Mouse (Mus musculus): Measurements from ENCODE around the gene Tbx15. TPM values are rescaled to one million over a fixed set of nuclear protein-coding genes. Genes with fewer than 3 reads are reported as not detected.

Tbx15 gene
- total RNA-seq, 4 experiments from 2014 or later = 0.72 to 1.9 (median 1.1) TPM

DNA sequence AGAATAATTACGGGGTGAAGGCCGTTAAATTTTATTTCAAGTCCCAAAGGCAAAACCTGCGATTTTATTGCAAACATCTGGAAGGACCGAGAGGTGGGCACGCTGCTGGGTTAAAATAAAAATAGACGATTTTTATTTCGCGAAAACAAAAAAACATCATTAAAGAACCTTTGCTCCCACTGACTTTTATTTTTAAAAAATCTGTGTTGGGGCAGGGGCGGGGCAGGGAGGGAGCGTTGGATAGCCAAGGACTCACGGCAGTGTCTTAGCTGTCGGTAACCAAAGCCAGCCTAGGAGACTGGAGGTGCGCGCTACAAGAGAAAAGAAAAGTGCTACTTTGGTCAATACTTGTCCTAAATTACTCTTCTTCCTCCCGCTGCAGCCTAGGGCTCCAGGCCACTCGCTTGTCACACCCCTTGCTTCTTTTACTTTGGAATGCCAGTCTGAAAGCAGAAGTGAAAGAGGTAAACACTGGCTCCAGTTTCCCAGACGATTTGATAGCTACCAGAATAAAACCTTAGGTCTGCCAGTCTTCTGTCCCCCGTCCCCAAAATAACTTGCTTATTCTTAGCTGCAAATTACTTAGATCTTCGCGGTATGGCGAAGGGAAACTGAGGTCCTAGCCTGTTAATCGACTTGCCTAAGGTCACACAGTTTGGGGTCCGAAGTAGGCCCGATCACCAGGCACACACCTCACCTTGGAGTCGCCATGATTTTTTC is 8.8 kb downstream of the Tbx15 start:
- DNase-seq (ENCODE audit: low spot score in 2 of 2) = no peak

DNA sequence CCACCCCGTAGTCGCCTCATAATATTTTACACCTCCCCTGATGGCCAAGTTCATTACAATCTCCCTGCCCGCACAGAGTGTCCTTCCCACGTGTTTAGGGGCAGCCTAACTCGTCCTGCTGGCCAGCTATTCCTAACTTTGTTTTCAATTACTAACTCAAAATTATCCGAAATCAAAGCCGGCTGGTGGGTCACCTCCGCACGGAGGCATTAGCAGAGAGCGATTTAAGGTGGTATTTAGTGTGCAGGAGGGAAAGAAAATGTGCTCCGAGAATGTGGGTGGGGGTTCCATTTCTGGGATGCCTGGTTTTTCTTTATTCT is 9.3 kb downstream of the Tbx15 start:
- DNase-seq (ENCODE audit: low spot score in 2 of 2) = no peak

DNA sequence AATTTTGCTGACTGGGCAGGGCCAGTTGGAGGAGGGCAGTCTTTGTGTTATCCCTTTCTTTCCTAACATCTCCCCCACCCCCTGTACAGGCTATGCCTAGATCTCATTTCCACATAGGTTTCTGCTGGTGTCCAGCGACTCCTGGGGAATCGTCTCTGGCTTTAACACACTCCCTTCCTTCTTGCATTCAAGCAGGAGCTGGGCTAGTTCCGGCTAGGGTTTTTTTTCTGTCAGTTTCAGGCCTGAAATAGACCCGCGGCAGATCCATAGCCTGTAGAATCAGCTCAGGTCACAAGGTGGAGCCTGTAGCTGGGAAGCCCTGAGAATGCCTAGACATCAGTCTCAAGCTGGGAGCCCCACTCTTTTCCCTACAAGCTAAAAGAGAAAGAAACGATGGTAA is 9.7 kb downstream of the Tbx15 start:
- DNase-seq (ENCODE audit: low spot score in 2 of 2) = no peak

DNA sequence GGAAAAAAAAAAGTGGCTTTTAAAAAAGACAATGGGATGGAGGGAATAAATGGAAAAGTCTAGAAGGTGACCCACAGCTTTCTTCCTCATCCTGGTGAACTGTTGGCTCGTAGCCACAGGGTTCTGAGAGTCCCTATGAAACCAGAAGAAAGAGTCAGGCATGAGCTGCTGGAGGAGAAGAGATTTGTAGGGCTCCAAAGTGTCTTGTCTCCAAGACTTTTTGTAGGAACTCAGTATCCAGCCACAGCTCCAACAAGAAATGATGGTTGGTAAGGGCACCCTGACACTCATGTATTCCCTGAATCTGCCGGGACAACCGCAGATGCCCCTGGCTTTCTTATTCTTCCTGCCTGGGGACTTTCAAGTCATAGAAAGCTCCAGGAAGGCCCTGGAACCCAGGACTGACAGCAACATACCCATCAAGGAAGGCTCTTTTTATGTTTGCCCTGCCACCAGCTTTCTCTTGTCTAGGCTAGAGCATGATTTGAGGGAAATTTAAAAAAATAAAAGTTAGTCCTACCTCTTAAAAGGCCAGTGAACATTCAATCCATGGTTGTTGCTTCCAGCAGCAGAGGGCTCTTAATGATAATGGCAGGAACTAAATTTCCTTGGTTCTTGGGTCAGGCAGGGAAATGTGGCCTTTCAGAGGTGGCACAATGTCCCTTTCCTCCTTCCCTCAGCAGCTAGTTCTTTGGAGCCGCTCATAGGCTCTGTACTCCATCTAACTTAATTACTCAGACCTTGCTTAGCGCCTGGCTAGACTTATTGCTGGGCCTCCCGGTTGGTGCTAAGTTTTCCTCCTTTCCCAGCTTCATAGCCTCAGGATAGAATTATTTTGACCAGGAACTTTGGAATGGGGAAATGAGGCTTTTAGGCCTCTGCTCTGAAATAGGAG is 11.3 kb downstream of the Tbx15 start:
- no peak for DNase-seq (ENCODE audit: low spot score in 2 of 2)

DNA sequence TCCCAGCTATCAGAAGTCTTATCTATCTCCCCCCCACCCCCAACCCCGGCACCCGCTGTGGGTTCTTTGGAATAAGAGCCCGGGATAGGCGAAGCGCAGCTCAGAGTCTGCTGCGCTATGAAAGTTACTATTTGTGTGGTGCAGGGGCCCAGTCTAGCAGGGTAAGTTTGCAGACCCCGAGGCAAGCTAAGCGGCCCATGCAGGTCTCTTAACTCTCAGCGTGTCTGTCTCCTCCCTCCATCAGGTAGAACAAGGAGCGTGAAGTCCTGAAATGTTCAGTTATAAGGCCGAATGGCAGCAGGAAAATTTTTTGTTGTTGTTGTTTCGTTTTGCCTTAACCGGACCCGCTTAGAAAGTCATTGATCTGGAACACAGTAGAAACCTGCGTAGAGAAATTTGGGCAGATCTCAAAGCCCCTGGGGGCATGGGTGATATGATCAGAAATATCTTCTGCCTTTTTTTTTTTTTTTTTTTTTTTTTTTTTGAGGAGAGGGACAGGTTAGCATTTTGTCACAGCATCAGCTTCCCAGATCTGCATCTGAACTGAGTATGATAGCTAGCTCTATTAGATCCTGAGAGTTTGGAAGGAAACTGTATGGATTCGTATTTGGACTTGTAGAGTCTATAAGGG is 12.4 kb downstream of the Tbx15 start:
- no peak for DNase-seq (ENCODE audit: low spot score in 2 of 2)

DNA sequence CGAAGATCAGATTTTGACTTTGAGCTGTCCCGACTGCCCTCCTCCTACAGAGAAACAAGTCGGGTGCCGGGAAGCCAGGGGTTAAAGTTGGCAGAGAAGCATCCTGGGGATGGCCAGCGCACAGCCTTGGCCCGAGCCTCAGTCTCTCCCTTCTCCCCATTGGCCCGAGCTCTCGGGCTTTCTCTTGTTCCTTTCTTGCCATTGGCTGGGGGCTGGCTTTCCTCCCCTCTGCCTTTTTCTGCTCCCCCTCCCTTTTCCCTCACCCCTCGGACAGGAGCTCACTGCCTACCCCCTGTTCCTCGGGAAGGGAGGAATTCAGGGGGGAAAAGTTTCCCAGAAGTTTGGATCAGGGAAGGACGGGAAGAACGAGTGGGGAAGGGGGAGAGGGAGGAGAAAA is 12.9 kb downstream of the Tbx15 start:
- no peak for DNase-seq (ENCODE audit: low spot score in 2 of 2)

DNA sequence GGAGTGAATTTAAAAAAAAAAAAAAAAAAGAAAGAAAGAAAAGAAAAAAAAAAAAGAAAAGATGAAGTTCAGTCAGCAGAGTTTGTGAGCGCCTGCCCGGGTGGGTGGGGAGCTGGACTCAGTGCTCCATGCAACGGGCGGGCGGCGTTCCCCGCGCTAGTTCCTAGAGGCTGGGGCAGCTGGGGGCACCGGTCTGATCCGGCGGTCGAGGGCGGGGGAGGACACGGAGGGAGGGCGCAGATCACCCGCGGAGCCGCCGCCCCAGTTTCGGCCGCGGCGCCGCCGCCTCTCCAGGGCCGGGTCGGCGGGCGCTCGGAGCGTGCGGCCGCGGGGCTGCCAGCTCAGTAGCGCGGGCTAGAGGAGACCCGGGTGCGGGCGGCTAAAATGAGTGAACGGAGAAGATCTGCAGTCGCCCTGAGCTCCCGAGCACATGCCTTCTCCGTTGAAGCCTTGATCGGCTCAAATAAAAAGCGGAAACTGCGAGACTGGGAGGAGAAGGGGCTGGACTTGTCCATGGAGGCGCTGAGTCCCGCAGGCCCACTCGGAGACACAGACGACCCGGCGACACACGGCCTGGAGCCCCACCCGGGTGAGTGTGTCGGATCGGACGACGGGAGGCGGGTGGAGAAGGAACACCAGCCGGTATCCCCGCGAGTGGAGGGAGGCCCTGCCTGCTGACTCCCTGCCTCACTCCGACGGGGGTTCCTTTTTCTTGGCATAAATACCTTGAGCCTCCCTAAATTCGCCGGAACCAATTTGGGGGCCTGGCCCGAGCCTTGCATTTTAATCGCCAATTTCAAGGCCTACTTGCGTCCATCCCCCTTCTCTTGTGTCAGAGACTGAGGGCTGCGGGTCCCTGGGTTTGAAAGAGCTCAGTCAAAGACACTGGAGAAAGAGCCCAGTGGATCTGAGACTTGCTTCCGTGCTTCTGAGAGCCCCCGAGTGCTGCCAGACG is 13.6 kb downstream of the Tbx15 start:
- DNase-seq (ENCODE audit: low spot score in 2 of 2) = no peak

DNA sequence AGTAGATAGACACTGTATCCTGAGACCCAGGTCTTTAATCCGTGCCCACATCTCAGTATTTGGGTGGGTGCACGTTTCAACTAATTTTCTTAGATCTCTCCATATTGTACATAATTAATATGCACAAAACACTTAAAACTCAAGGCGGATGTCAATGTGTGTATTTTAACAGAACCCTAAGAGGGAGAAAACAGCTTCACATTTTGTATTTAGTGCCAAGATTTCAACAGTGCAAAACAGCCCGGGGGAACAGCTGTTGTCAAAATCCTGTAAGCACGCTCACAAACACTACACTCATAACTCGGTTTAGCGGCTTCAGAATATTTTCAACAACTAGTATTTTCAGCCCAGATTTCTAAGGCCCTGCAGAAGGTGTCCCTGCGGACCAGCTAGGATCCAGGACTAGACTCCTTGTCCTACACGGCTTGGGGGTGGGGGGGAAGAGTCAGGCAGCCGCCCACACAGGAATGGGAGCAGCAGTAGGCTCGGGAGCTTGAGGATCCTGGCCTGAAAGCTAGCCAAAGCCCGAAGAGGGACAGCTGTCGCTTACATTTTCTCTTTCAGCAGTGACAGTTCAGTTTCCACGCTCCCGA is 14.5 kb downstream of the Tbx15 start:
- no peak for DNase-seq (ENCODE audit: low spot score in 2 of 2)

DNA sequence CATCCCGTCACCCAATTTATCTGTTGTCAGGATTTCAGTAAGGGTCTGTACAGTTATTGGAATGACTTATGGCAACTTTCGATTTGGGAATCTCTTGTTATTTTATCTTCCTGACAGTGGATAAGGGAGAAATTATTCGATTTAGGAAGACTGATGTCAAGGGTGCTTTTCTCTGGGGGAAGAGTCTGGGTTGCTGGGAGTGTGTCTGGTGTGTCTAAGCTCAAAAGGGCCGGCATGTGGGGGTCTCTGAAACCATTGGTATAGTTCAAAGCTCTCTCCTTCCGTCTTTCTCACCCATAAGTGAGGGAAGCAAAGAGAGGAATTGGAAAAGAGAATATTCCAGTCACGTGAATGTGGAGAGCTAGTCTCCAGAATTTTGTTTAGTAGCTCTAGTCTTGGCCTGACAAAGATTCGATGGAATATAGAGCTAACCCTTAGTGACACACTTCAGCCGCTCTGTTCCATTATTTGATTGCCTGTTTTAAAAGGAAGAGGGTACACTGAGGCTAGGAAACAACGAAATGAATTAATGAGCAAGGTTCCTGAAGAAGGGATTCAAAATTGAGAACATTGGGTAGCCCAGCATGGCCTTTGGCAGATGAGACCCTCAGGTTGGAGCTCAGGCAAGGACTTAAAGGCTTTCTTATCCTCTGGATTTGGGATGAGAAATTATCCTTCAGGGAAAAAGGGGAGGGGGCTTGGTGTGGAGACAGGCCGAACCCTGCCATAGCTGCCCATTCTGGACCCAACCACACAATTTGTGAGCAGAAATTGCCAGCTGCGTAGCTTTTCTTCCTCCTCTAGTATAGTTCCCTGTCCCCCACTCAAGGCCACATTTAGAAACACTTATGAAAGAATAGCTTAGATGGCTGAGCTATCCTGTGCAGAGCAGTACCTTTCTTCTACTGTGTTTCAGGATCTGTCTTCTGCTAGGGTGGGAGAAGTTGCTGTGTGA is 15.5 kb downstream of the Tbx15 start:
- DNase-seq (ENCODE audit: low spot score in 2 of 2) = no peak

DNA sequence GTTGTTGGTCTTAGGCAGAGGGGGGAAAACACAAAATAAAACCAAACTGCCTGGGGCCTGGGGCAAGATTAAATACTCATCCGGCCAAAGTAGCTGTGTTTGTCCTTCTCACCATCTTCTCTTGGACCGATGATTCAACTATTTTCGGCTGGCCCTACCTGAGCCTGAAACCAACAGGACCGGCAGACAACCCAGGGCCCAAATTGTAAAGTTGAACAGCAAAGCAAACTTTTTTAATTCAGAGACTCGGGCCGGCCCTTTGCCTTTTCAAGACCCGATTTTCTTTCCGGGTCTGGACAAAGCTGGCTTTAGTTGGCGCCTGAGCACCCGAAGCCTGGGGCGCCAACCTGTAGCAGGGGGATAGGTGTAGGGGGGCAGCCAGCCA is 16.2 kb downstream of the Tbx15 start:
- DNase-seq (ENCODE audit: low spot score in 2 of 2) = no peak

DNA sequence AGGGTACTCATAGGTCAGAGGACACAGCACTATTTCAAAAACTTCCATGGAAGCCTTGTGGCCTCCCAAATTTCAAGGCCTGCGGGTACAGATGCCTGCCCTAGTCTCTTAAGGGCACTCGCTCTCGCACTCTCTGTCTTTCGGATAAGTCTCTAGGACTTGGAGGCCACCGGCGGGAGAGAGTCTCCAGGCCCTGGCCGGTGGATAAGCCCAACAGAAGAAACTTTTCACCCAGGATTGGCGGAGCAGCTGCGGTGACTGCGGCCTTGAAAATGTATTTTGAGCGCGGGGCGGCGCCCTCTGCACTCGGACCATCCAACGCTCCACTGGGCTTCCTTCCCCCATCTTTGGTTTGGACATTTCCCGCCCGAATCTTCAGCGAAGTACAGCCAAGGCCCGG is 16.6 kb downstream of the Tbx15 start:
- DNase-seq (ENCODE audit: low spot score in 2 of 2) = no peak

DNA sequence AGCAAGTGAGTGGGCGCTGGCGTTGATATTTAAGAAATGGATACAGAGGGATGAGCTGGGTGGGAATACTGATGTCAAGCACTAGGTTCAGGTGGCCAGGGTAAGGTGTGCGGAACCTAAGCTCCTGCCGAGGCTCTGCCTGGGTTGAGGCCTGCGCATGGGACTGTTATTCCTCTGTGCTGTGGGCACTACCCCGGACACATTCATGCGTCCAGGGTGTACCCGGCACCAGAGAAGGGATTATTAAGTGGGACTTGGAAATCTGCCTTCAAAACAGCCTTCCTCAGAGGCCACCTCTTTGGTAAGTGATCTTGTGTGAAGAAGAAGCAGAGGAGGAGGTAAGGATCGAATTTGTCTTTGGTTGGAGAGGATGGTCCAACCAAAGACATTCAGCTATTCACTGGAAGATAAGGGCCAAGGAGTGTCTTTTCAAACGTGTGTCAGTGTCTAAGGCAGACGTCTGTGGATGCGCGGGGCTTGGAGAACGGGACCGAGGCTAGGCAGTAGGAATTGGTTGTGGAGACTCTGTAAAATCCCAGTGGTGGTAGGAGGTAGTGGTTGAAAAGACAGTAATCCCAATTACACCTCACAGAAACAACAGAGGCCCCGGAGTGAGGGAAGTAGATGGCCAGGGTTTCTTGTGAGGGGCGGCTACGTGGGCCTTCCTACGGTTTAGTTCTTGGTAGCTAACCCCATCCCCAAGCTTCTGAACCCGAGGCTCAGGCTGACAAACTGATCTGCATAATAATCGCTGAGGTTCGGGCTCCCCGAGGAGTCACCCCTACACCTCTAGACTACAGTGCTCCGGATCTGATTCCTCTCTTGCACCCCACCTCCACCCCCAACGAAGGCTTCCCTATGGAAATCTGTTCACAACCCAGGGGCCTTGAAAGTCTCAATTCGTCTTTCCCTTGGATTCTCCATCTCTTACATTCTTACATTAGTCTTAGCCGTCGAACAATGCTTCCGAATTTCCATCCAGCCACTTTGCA is 17.7 kb downstream of the Tbx15 start:
- no peak for DNase-seq (ENCODE audit: low spot score in 2 of 2)

DNA sequence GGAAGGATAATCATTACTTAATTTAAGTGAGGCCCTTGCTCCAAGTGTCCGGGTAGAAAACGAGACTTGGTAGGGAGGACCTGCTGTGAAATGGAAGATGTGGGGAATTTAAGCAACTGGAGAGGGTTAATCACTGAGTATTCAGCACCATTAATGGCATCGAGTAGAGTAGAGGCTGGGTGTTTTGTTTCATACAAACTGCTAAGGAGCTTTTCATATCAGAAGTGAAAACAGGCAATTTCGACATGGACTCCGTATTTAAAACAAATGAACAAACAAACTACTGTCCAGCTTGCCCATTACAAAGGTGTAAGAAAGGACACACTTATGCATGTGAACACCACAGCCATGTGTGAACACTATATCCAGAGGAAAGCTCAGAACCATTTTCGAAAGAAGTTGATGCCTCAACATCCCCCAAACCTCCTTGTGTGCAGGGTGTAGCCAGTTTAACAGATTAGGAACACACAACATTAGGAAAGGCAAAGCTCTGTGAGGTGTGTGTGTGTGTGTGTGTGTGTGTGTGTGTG is 19.6 kb downstream of the Tbx15 start:
- no peak for DNase-seq (ENCODE audit: low spot score in 2 of 2)

DNA sequence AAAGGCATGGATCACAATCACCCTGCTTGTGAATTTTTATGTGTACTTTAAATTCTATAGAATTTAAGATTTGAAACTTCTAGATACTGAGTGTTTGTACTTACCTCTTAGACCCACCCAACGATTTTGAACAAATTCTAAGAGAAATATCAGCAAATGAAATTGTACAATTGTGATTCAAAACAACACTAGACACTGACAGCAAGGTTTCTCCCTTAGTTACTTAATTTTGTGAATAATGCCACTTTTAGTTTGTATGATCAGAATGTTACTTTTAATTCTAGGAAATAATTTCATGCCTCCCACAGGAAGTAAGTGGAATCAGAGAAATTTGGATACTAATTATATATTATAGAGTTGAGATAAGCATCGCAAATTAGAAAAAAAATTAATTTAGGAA is 20.2 kb downstream of the Tbx15 start:
- no peak for DNase-seq (ENCODE audit: low spot score in 2 of 2)

DNA sequence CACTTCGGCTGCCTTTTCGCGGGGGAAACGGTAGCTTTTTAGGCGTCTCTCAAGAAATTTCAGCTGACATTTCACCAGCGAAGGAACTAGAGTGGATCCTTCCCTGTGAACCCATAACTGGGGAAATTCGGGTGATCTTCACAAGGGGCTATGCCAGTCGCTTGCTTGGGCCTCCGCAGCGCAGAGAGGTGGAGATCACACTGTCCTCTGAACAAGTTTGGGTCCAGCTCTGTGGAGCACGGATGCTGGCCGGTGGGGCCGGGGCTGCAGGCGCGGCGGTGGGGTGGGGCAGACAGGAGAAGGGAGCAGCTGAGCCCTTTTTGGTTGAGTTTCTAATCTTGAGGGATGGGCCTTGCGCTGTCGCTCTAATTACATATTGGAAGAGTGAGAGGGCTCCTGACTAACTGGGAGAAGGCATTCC is 21.2 kb downstream of the Tbx15 start:
- DNase-seq (ENCODE audit: low spot score in 2 of 2) = no peak

DNA sequence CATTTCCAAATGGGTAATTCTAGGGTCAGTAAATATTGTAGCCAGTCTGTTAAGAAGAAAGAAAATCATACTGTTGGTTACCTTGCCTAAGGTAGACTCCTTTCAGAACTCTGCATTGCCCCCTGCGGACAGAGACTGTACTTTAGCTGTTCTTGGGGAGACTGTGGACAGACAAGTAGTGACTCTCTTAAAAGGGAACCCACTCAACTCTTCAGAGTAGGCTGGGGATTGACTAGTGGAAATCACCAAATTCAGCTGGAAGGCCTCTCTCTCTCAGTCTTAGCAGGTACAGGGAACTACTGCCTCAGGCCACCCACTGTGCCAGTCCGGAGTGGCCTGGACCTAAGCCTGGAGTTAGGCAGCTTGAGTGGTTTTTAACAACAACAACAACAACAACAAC is 21.8 kb downstream of the Tbx15 start:
- no peak for DNase-seq (ENCODE audit: low spot score in 2 of 2)

DNA sequence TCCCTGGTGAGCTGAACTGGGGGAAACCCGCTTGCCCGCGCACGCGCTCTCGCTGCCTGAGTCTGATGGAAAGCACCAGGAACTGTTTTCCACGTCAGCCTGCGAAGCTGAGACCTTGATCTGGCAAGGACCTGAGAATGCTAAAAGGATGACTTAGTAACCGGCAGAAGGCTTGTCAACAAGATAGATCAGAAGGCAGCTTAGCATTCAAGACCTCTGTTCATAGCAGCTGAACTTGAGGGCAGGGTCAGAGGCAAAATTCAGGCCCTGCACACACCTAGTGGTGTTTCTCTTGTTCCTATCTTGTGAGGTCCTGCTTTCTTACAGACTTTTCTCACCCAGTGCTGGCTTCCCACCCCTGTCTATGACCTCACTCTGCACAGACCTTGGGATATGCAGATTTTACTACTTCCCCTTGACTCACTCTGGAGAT is 23.3 kb downstream of the Tbx15 start:
- no peak for DNase-seq (ENCODE audit: low spot score in 2 of 2)

DNA sequence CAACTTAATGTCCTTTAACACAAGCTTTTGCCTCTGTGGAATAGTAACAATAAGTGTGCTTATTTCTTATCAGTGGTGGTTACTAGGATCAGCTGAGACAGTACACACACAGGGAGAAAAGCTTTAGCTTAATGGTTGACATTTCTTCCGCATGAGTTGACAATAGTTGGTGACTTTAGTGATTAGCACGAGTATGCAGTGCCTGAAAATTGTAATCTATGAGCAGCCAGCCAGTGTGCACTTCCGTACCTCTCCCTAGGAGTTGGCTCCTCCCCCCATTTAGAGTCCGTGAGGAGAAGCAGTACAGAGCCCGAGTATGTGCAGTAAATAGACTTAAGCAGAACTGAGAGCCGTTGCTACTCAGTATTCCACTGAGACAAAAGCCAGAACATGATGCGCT is 24.5 kb downstream of the Tbx15 start:
- no peak for DNase-seq (ENCODE audit: low spot score in 2 of 2)

Data from left cerebral cortex, adult 8-10 months (tissue).